Mouse (Mus musculus): ENCODE data around the gene Tbx15.

GRCm38 (mm10) chr3:99248831-99249550, 8.8 kb downstream of the Tbx15 start:
- TF ChIP-seq POLR2A (IDR thresholded peaks at IDR 0.05; ENCODE audit: borderline replicate concordance, control insufficient read depth, low read depth, low read length) (no peak), CTCF (IDR thresholded peaks at IDR 0.05; ENCODE audit: control insufficient read depth, insufficient read depth, low read length) (no peak)

Measured in bone marrow, adult 2 months (tissue).